Mouse (Mus musculus): ENCODE results near the gene Gdf5. TPM values are rescaled to one million over a fixed set of nuclear protein-coding genes. Genes with fewer than 3 reads are reported as not detected.

Gene Gdf5
- total RNA-seq (2021), result under 1 TPM; 0.29 to 0.55 TPM
- long read RNA-seq, experiment 1, result 0 reads
- long read RNA-seq, experiment 2, result 0 reads

- intact Hi-C loops (cut with DNase I), result no loop called here
- peak; percentile 56 to 70 for DNase-seq (ENCODE audit: low spot score in 2 of 2)
Observed at GRCm38 (mm10) chr2:155945124-155945523, at the start of gene Gdf5. TSS of gene Gdf5 (minus strand) at chr2:155945367.

- peak; percentile 63 for DNase-seq (ENCODE audit: low spot score in 2 of 2)
- intact Hi-C loops (cut with DNase I), result no loop called here
Observed at GRCm38 (mm10) chr2:155991863-155992321, 46.7 kb upstream of the Gdf5 start.

- DNase-seq (ENCODE audit: low spot score in 2 of 2), result no peak
- intact Hi-C loops (cut with DNase I), result no loop called here
Observed at GRCm38 (mm10) chr2:155991151-155991550, 46.0 kb upstream of the Gdf5 start.

- intact Hi-C loops (cut with DNase I), result no loop called here
- DNase-seq (ENCODE audit: low spot score in 2 of 2), result no peak
Observed at GRCm38 (mm10) chr2:155989085-155989484, 43.9 kb upstream of the Gdf5 start.

GRCm38 (mm10) chr2:155987131-155987530 is 42.0 kb upstream of the Gdf5 start:
- intact Hi-C loops (cut with DNase I), result no loop called here
- DNase-seq (ENCODE audit: low spot score in 2 of 2), result no peak

- intact Hi-C loops (cut with DNase I), result no loop called here
- no peak for DNase-seq (ENCODE audit: low spot score in 2 of 2)
Observed at GRCm38 (mm10) chr2:155985776-155986175, 40.6 kb upstream of the Gdf5 start.

- DNase-seq (ENCODE audit: low spot score in 2 of 2), result peak in 1 of 2 experiments; percentile 12
- intact Hi-C loops (cut with DNase I), result no loop called here
Observed at GRCm38 (mm10) chr2:155979328-155979991, 34.3 kb upstream of the Gdf5 start.

GRCm38 (mm10) chr2:155974087-155974731 is 29.0 kb upstream of the Gdf5 start:
- DNase-seq (ENCODE audit: low spot score in 2 of 2), result peak in 1 of 2 experiments; percentile 7
- intact Hi-C loops (cut with DNase I), result no loop called here

- no peak for DNase-seq (ENCODE audit: low spot score in 2 of 2)
- intact Hi-C loops (cut with DNase I), result no loop called here
Observed at GRCm38 (mm10) chr2:155973348-155973747, 28.2 kb upstream of the Gdf5 start.

GRCm38 (mm10) chr2:155962991-155963390 is 17.8 kb upstream of the Gdf5 start:
- DNase-seq (ENCODE audit: low spot score in 2 of 2), result peak; percentile 31 to 73
- intact Hi-C loops (cut with DNase I), result loop anchor here (5.0 kb wide), 1 partner anchor 179 kb away; the partner anchor contains the start of genes Nfs1 and Romo1

GRCm38 (mm10) chr2:155961862-155962261 is 16.7 kb upstream of the Gdf5 start:
- DNase-seq (ENCODE audit: low spot score in 2 of 2), result no peak
- intact Hi-C loops (cut with DNase I), result loop anchor here (5.0 kb wide), 1 partner anchor 180 kb away; the partner anchor contains the start of genes Nfs1 and Romo1

GRCm38 (mm10) chr2:155959981-155960380 is 14.8 kb upstream of the Gdf5 start:
- intact Hi-C loops (cut with DNase I), result loop anchor here (5.0 kb wide), 1 partner anchor 182 kb away; the partner anchor contains the start of genes Nfs1 and Romo1
- no peak for DNase-seq (ENCODE audit: low spot score in 2 of 2)

GRCm38 (mm10) chr2:155956134-155957059 is 11.2 kb upstream of the Gdf5 start, which contains the start of gene Cep250:
TSS of gene Cep250 (plus strand) at chr2:155956458.
- intact Hi-C loops (cut with DNase I), result no loop called here
- DNase-seq (ENCODE audit: low spot score in 2 of 2), result peak; percentile 81 to 86

GRCm38 (mm10) chr2:155952006-155952405 is 6.8 kb upstream of the Gdf5 start:
- intact Hi-C loops (cut with DNase I), result no loop called here
- peak; percentile 77 to 85 for DNase-seq (ENCODE audit: low spot score in 2 of 2)

GRCm38 (mm10) chr2:155949362-155949761 is 4.2 kb upstream of the Gdf5 start:
- intact Hi-C loops (cut with DNase I), result no loop called here
- DNase-seq (ENCODE audit: low spot score in 2 of 2), result no peak

- intact Hi-C loops (cut with DNase I), result loop anchor here (2.0 kb wide), 1 partner anchor 99 kb away; no protein-coding TSS in a partner anchor
- no peak for DNase-seq (ENCODE audit: low spot score in 2 of 2)
Observed at GRCm38 (mm10) chr2:155947390-155948002, 2.3 kb upstream of the Gdf5 start.

GRCm38 (mm10) chr2:155946499-155946898 is 1.3 kb upstream of the Gdf5 start:
- no peak for DNase-seq (ENCODE audit: low spot score in 2 of 2)
- intact Hi-C loops (cut with DNase I), result loop anchor here (2.0 kb wide), 1 partner anchor 98 kb away; no protein-coding TSS in a partner anchor

- intact Hi-C loops (cut with DNase I), result loop anchor here (2.0 kb wide), 1 partner anchor 97 kb away; no protein-coding TSS in a partner anchor
- peak; percentile 76 to 80 for DNase-seq (ENCODE audit: low spot score in 2 of 2)
Observed at GRCm38 (mm10) chr2:155946069-155946468, 902 bp upstream of the Gdf5 start.

- intact Hi-C loops (cut with DNase I), result no loop called here
- no peak for DNase-seq (ENCODE audit: low spot score in 2 of 2)
Observed at GRCm38 (mm10) chr2:155945580-155945979, 413 bp upstream of the Gdf5 start.

Measured in left cerebral cortex, postnatal 14 days (tissue).